Mouse (Mus musculus): ENCODE results near the gene Smco2. TPM values are rescaled to one million over a fixed set of nuclear protein-coding genes. Genes with fewer than 3 reads are reported as not detected.

The Smco2 gene
- polyA plus RNA-seq, 1 experiment, result not detected

GRCm38 (mm10) chr6:146833485-146834314 is 16.2 kb upstream of the Smco2 start:
- no peak overlapping the region for H3K4me3 ChIP-seq (replicated peaks; ENCODE audit: control insufficient read depth, low read depth, low read length)
- no peak overlapping the region for H3K27ac ChIP-seq (ENCODE audit: control insufficient read depth, insufficient read depth, low read depth, low read length, poor library complexity)
- H3K4me1 ChIP-seq (ENCODE audit: control insufficient read depth, insufficient read depth, low read length), result no peaks in the 10 kb centered on the region
- 66% methylated on average over 6 of the region's 6 CpGs for WGBS
- TF ChIP-seq CTCF (IDR thresholded peaks at IDR 0.05; ENCODE audit: control insufficient read depth, insufficient read depth, low read length) (peak; percentile 59), POLR2A (IDR thresholded peaks at IDR 0.05; ENCODE audit: borderline replicate concordance, control insufficient read depth, low read depth, low read length) (no peak)

- TF ChIP-seq CTCF (IDR thresholded peaks at IDR 0.05; ENCODE audit: control insufficient read depth, insufficient read depth, low read length) (no peak), POLR2A (IDR thresholded peaks at IDR 0.05; ENCODE audit: borderline replicate concordance, control insufficient read depth, low read depth, low read length) (no peak)
- no peak overlapping the region for H3K4me3 ChIP-seq (replicated peaks; ENCODE audit: control insufficient read depth, low read depth, low read length)
- no peaks in the 10 kb centered on the region for H3K4me1 ChIP-seq (ENCODE audit: control insufficient read depth, insufficient read depth, low read length)
- 47% methylated on average over 3 of the region's 3 CpGs for WGBS
- H3K27ac ChIP-seq (ENCODE audit: control insufficient read depth, insufficient read depth, low read depth, low read length, poor library complexity), result no peak overlapping the region
Measured at GRCm38 (mm10) chr6:146834342-146834741, 15.6 kb upstream of the Smco2 start.

- no peak overlapping the region for H3K27ac ChIP-seq (ENCODE audit: control insufficient read depth, insufficient read depth, low read depth, low read length, poor library complexity)
- TF ChIP-seq POLR2A (IDR thresholded peaks at IDR 0.05; ENCODE audit: borderline replicate concordance, control insufficient read depth, low read depth, low read length) (no peak), CTCF (IDR thresholded peaks at IDR 0.05; ENCODE audit: control insufficient read depth, insufficient read depth, low read length) (no peak)
- WGBS, result 53% methylated on average over 4 of the region's 4 CpGs
- no peaks in the 10 kb centered on the region for H3K4me1 ChIP-seq (ENCODE audit: control insufficient read depth, insufficient read depth, low read length)
- H3K4me3 ChIP-seq (replicated peaks; ENCODE audit: control insufficient read depth, low read depth, low read length), result no peak overlapping the region
Measured at GRCm38 (mm10) chr6:146835784-146836183, 14.1 kb upstream of the Smco2 start.

- H3K4me3 ChIP-seq (replicated peaks; ENCODE audit: control insufficient read depth, low read depth, low read length), result no peak overlapping the region
- H3K27ac ChIP-seq (ENCODE audit: control insufficient read depth, insufficient read depth, low read depth, low read length, poor library complexity), result no peak overlapping the region
- WGBS, result 64% methylated on average over 7 of the region's 7 CpGs
- TF ChIP-seq POLR2A (IDR thresholded peaks at IDR 0.05; ENCODE audit: borderline replicate concordance, control insufficient read depth, low read depth, low read length) (no peak), CTCF (IDR thresholded peaks at IDR 0.05; ENCODE audit: control insufficient read depth, insufficient read depth, low read length) (no peak)
- H3K4me1 ChIP-seq (ENCODE audit: control insufficient read depth, insufficient read depth, low read length), result no peaks in the 10 kb centered on the region
Measured at GRCm38 (mm10) chr6:146837316-146837715, 12.6 kb upstream of the Smco2 start.

GRCm38 (mm10) chr6:146838366-146838765 is 11.5 kb upstream of the Smco2 start:
- Histone ChIP-seq H3K27ac (ENCODE audit: control insufficient read depth, insufficient read depth, low read depth, low read length, poor library complexity) (no peak overlapping the region), H3K4me3 (replicated peaks; ENCODE audit: control insufficient read depth, low read depth, low read length) (no peak overlapping the region), H3K4me1 (ENCODE audit: control insufficient read depth, insufficient read depth, low read length) (no peaks in the 10 kb centered on the region)
- TF ChIP-seq POLR2A (IDR thresholded peaks at IDR 0.05; ENCODE audit: borderline replicate concordance, control insufficient read depth, low read depth, low read length), result no peak
- WGBS, result 77% methylated on average over 5 of the region's 5 CpGs

GRCm38 (mm10) chr6:146838863-146839262 is 11.0 kb upstream of the Smco2 start:
- 87% methylated on average over 4 of the region's 4 CpGs for WGBS
- TF ChIP-seq POLR2A (IDR thresholded peaks at IDR 0.05; ENCODE audit: borderline replicate concordance, control insufficient read depth, low read depth, low read length) (no peak), CTCF (IDR thresholded peaks at IDR 0.05; ENCODE audit: control insufficient read depth, insufficient read depth, low read length) (no peak)
- no peaks in the 10 kb centered on the region for H3K4me1 ChIP-seq (ENCODE audit: control insufficient read depth, insufficient read depth, low read length)
- no peak overlapping the region for H3K4me3 ChIP-seq (replicated peaks; ENCODE audit: control insufficient read depth, low read depth, low read length)
- no peak overlapping the region for H3K27ac ChIP-seq (ENCODE audit: control insufficient read depth, insufficient read depth, low read depth, low read length, poor library complexity)

GRCm38 (mm10) chr6:146844867-146845266 is 5.0 kb upstream of the Smco2 start:
- 88% methylated on average over 6 of the region's 6 CpGs for WGBS
- TF ChIP-seq CTCF (IDR thresholded peaks at IDR 0.05; ENCODE audit: control insufficient read depth, insufficient read depth, low read length), result no peak
- no peak for TF ChIP-seq POLR2A (IDR thresholded peaks at IDR 0.05; ENCODE audit: borderline replicate concordance, control insufficient read depth, low read depth, low read length)
- Histone ChIP-seq H3K27ac (ENCODE audit: control insufficient read depth, insufficient read depth, low read depth, low read length, poor library complexity) (no peak overlapping the region), H3K4me1 (ENCODE audit: control insufficient read depth, insufficient read depth, low read length) (no peaks in the 10 kb centered on the region), H3K4me3 (replicated peaks; ENCODE audit: control insufficient read depth, low read depth, low read length) (no peak overlapping the region)

- no peak for TF ChIP-seq POLR2A (IDR thresholded peaks at IDR 0.05; ENCODE audit: borderline replicate concordance, control insufficient read depth, low read depth, low read length)
- TF ChIP-seq CTCF (IDR thresholded peaks at IDR 0.05; ENCODE audit: control insufficient read depth, insufficient read depth, low read length), result no peak
- Histone ChIP-seq H3K27ac (ENCODE audit: control insufficient read depth, insufficient read depth, low read depth, low read length, poor library complexity) (no peak overlapping the region), H3K4me3 (replicated peaks; ENCODE audit: control insufficient read depth, low read depth, low read length) (no peak overlapping the region), H3K4me1 (ENCODE audit: control insufficient read depth, insufficient read depth, low read length) (no peaks in the 10 kb centered on the region)
- 71% methylated on average over 5 of the region's 5 CpGs for WGBS
Measured at GRCm38 (mm10) chr6:146845347-146845746, 4.6 kb upstream of the Smco2 start.

Measured in bone marrow, adult 2 months (tissue).